ENCODE assay signal across 8 mouse cellular contexts in the genomic region with DNA sequence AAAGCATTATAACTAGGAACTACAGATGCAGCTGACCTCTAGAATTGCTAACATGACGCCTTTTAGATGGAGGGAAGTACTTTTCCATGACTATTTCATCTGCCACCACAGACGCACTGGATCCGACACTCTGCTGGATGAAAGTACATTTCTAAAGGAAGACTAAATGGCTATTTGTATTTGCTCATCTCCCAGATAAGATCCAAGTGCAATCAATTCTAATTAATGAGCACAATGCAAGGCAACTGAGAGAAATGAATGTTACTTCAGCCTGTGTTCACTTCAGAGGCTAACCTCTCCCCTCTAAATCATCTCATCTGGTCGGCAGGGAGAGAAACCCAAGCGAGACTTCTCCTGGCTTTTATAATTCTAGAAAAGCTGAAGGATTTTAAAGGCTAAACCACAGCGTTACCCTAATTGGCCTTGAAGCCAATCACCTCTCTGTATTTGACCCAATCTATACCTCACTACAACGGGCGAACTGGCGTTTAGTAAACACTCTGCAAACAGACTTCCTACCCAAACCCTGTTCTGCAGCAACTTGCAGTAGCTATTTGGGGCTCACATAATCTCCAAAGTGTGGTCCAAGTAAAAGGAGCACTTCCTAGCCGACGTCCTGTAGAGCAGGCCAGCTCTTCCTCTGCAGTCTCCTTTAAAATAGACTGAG. TPM values are rescaled to one million over a fixed set of nuclear protein-coding genes. Genes with fewer than 3 reads are reported as not detected.
A peak's percentile ranks its signal among the peaks of the same experiment; 100 is the strongest.
DNase-seq lines count a peak whose midpoint lies in the region; ATAC-seq and TF ChIP-seq lines count a peak whose summit lies in the region.

No protein-coding gene starts in this region.

- no peak for ATAC-seq in kidney, embryonic 16.5 days (ENCODE audit: low FRiP score, low TSS enrichment)
- ATAC-seq in hindbrain, embryonic 14.5 days (ENCODE audit: low FRiP score) = no peak; the same call in 1 of the 2 replicates

- H3K27ac ChIP-seq in kidney, embryonic 16.5 days (ENCODE audit: low read length) = peak overlapping the region; percentile 74
- H3K27ac ChIP-seq in bone marrow, adult 2 months (ENCODE audit: control insufficient read depth, insufficient read depth, low read depth, low read length, poor library complexity) = peak overlapping the region; percentile 66
- peak overlapping the region; percentile 83 for H3K27ac ChIP-seq in hindbrain, embryonic 14.5 days
- peak overlapping the region; percentile 92 for H3K27ac ChIP-seq in midbrain, embryonic 10.5 days (replicated peaks)

- H3K36me3 ChIP-seq in kidney, embryonic 16.5 days (ENCODE audit: insufficient read depth, low read length) = peaks cover 21% of the 10 kb centered on the region
- peaks cover 27% of the 10 kb centered on the region for H3K36me3 ChIP-seq in hindbrain, embryonic 14.5 days (replicated peaks; ENCODE audit: control insufficient read depth, insufficient read depth)
- peaks cover 28% of the 10 kb centered on the region for H3K36me3 ChIP-seq in midbrain, embryonic 10.5 days

- no peak for TF ChIP-seq CTCF in bone marrow, adult 2 months (IDR thresholded peaks at IDR 0.05; ENCODE audit: control insufficient read depth, insufficient read depth, low read length)

- H3K4me1 ChIP-seq in kidney, embryonic 16.5 days (ENCODE audit: insufficient read depth, low read length) = peaks cover 7% of the 10 kb centered on the region
- H3K4me1 ChIP-seq in bone marrow, adult 2 months (ENCODE audit: control insufficient read depth, insufficient read depth, low read length) = peaks cover 1% of the 10 kb centered on the region
- peaks cover 13% of the 10 kb centered on the region; the same call in 1 of the 2 replicates for H3K4me1 ChIP-seq in hindbrain, embryonic 14.5 days (replicated peaks; ENCODE audit: control insufficient read depth, insufficient read depth, low read length)
- H3K4me1 ChIP-seq in midbrain, embryonic 10.5 days = peaks cover 12% of the 10 kb centered on the region

- peak overlapping the region; percentile 87 for H3K9ac ChIP-seq in kidney, embryonic 16.5 days (replicated peaks; ENCODE audit: low read length)
- H3K9ac ChIP-seq in hindbrain, embryonic 14.5 days = peak overlapping the region; percentile 72

- no peaks in the 10 kb centered on the region for H3K27me3 ChIP-seq in kidney, embryonic 16.5 days (ENCODE audit: insufficient read depth, low read length)
- no peaks in the 10 kb centered on the region for H3K27me3 ChIP-seq in hindbrain, embryonic 14.5 days (ENCODE audit: control insufficient read depth, insufficient read depth, low read length)
- H3K27me3 ChIP-seq in midbrain, embryonic 10.5 days (ENCODE audit: low read depth, poor library complexity, severe bottlenecking) = no peaks in the 10 kb centered on the region

- no peak for DNase-seq in kidney, postnatal 14 days
- no peak for DNase-seq in hindbrain, embryonic 14.5 days (ENCODE audit: low spot score)
- DNase-seq in midbrain, embryonic 10.5 days (ENCODE audit: low spot score) = no peak
- no peak for DNase-seq in cerebellum, adult 18-20 months
- no peak for DNase-seq in adrenal gland, adult 2 months
- DNase-seq in lung, adult 18-20 months = no peak

- no peaks in the 10 kb centered on the region for H3K9me3 ChIP-seq in kidney, embryonic 16.5 days (ENCODE audit: low read length)
- no peaks in the 10 kb centered on the region for H3K9me3 ChIP-seq in hindbrain, embryonic 14.5 days (ENCODE audit: control insufficient read depth, low read length)
- peaks cover 7% of the 10 kb centered on the region; the same call in 1 of the 2 replicates for H3K9me3 ChIP-seq in midbrain, embryonic 10.5 days (replicated peaks)

- peak overlapping the region; percentile 62 for H3K4me3 ChIP-seq in kidney, embryonic 16.5 days (ENCODE audit: low read length)
- peak overlapping the region; percentile 92 for H3K4me3 ChIP-seq in bone marrow, adult 2 months (replicated peaks; ENCODE audit: control insufficient read depth, low read depth, low read length)
- H3K4me3 ChIP-seq in hindbrain, embryonic 14.5 days (replicated peaks; ENCODE audit: low read length) = peak overlapping the region; percentile 63
- peak overlapping the region; percentile 80 for H3K4me3 ChIP-seq in midbrain, embryonic 10.5 days

- no peak for TF ChIP-seq POLR2A in bone marrow, adult 2 months (IDR thresholded peaks at IDR 0.05; ENCODE audit: borderline replicate concordance, control insufficient read depth, low read depth, low read length)

- H3K4me2 ChIP-seq in kidney, embryonic 16.5 days (replicated peaks; ENCODE audit: low read depth, low read length) = peak overlapping the region; percentile 72
- H3K4me2 ChIP-seq in hindbrain, embryonic 14.5 days (replicated peaks) = peak overlapping the region; percentile 90

- WGBS in kidney, embryonic 16.5 days = 11% methylated on average over 11 of the region's 11 CpGs
- 3% methylated on average over 11 of the region's 11 CpGs for WGBS in bone marrow, adult 2 months
- 14% methylated on average over 11 of the region's 11 CpGs for WGBS in hindbrain, embryonic 14.5 days
- whole genome bisulfite sequencing in midbrain, embryonic 10.5 days = 16% methylated on average over 11 of the region's 11 CpGs

RNA-seq across cellular contexts. Expression of a gene that starts 0.7 kb away (rescaled TPM):
- polyA plus RNA-seq in kidney, embryonic 16.5 days (2015; fragmentation: Nextera tagmentation; extraction: Ambion mirVana) = 42.5 and 43.5 TPM in 2 replicates
- polyA plus RNA-seq in bone marrow, adult 2 months (2011; ENCODE audit: insufficient read depth, insufficient read length, low replicate concordance, missing spikeins) = 26.5 and 33.2 TPM in 2 replicates
- 35.9 and 39.4 TPM in 2 replicates for polyA plus RNA-seq in hindbrain, embryonic 14.5 days (2014; fragmentation: Nextera tagmentation; extraction: Ambion mirVana)
- 51.1 and 52.3 TPM in 2 replicates for polyA plus RNA-seq in midbrain, embryonic 10.5 days (2016; fragmentation: Nextera tagmentation; extraction: Ambion mirVana)
- 10 to 100 TPM; 15.2 to 17.1 TPM for total RNA-seq in adrenal gland, adult 2 months (2021)
- polyA plus RNA-seq in adrenal gland, adult 2 months (2012; rRNA removed) = 0.61 and 1.7 TPM in 2 replicates

Comparison
In these comparisons a context has a peak if more than half of its experiments do, and no peak if none do; other contexts are left out.
1. RNA of a gene that starts 0.7 kb away (polyA plus RNA-seq): 51.1 to 52.3 TPM in midbrain, embryonic 10.5 days, 42.5 to 43.5 TPM in kidney, embryonic 16.5 days, 35.9 to 39.4 TPM in hindbrain, embryonic 14.5 days and 26.5 to 33.2 TPM in bone marrow, adult 2 months; 0.61 to 1.7 TPM in adrenal gland, adult 2 months; every median in the first group is over 10 times any median in the second.
2. Peak in every context shown above with its lines, with median percentiles within 50 percentile points of each other: H3K27ac ChIP-seq and H3K4me3 ChIP-seq.